Mouse (Mus musculus): Measurements from ENCODE around the gene Irf1.

Gene Irf1

DNA sequence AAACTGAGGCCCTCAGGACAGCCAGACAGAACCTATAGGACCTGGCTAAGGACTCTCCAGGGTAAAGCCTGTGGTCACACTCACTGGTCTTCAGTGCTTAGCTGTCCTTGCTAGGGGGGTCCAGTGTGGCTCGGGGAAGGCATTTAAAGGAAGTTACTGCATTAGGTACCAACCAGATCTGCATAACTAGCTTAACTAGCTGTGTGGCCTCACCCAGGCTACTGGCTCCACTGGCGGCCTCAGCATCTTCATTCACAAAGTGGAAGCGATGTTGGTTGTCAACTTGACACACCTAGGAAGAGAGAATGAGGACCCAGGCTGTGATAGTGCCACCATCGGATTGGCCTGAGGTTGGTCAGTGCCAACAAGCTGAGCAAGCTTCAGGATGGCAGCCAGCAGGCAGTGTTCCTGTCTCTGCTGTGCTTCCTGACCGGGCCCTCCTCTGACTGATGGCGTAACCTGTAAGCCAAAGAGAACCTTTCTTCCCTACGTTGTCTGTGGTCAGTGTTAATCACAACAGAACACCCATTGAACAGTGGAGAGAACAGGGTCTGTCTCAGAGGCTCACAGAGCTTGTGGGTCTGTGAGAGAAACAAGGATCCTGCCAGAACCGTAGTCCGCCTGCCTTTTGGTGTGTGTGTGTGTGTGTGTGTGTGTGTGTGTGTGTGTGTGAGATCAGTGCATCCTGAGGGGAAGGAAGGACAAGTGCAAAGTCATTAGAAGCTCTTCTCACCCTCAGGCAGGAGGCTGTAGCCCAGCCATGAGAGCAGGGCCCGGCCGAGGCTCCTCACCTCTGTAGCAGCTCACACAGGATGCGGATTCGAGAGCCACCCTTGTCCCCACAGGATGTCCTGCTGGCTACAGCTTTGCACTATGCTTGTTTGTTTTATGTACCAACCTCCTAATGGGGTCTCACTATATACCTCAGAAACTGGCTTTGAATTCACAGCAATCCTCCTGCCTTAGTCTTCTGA is 16.5 kb downstream of the Irf1 start:
- DNase-seq: no peak

DNA sequence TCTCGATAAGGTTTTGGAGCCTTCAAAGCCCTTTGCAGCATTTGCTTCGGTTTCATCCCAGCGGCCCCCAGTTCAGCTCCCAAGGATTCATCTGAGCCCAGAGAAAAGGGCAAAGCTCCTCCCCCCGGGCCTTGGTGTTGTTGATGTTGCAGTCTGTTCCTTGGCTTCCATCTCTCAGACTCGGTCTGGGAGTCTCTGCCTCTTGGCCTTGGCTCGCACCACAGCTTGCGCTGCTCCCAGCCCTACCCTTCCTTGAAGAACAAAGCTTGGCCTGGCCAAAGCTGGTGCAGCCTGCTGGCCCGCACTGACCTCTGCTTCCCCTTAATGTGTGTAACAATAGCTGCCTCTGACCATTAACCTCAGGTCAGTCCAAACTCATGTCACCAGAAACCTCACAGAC is 18.4 kb downstream of the Irf1 start:
- no peak for DNase-seq

DNA sequence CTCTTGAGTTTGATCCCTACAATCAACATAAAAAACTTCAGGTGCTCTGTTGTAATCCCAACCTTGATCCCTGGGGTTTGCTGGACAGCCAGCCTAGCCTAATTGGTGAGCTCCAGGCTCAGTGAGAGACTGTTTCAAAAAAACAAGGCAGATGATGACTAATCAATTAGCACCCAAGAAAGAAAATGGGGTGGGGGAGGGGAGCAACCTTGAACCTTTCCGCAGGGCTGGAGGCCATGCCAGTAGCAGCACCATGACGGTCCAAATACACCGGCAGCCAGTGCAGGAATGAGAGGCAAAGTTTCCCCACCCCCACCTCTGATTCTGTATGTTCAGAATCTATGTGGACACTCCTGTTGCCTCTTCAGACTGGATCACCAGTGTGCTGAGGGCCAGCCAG is 19.5 kb downstream of the Irf1 start:
- DNase-seq: no peak

GRCm38 (mm10) chr11:53792986-53793385 is 23.2 kb downstream of the Irf1 start:
- DNase-seq: no peak

DNA sequence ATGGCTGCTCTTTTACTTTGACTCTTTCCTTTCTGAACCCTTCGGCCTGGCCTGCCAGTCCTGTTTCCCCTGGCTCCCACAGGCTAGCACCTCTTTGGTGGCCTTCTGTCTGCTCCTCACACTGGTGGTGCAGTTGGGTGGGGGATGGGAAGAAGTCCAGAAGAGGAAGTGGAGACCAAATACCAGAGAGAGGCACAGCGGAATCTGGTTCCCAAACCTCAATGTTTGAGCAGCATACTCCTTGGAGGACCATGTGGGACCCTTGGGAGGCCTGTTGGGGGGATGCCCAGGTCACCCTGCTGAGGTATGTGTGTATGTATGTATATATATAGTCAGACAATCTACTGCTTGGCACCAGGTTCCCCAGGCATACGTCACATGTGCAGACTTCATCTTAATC is 24.2 kb downstream of the Irf1 start:
- DNase-seq: no peak

DNA sequence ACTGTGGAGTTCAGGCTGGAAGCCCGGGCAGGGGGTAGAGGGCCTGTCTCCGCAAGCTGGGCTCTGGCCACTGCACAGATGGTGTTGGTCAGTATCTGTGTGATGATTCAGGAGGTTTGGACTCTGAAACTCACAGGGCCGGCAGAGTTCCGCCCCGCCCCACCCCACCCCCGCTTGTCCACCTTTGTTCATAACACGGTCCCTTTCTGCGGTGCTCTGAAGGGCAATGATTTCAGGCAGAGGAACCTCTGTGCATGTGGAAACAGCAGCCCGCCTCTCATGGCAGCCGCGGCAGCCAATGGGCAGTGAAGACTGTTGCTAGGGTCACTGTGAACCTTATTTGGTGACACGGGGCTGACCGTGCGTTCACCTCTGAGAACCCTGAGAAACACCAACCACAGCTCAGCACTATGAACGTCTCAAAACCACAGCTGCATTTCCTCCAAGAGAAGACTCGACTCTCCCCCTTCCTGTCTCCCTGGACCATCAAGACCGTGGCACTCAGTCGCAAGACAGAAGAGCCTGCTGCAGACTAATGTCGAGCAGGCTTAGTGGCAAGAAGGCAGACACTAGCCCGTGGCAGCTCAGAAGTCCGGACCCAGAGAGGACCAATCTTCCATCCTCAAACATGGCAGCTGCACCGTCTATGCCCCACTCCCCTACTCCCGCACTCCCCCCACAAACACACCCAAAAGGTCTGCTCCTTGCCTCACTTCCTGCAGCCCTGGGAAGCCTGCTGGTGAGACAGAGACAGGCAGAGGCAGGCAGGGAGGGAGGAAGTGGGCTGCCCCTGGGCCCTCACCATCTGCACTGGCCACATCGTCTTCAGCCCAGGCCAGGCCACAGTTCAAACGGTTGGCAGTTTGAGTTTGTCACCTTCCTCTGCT is 25.1 kb downstream of the Irf1 start:
- DNase-seq: peak; percentile 27

DNA sequence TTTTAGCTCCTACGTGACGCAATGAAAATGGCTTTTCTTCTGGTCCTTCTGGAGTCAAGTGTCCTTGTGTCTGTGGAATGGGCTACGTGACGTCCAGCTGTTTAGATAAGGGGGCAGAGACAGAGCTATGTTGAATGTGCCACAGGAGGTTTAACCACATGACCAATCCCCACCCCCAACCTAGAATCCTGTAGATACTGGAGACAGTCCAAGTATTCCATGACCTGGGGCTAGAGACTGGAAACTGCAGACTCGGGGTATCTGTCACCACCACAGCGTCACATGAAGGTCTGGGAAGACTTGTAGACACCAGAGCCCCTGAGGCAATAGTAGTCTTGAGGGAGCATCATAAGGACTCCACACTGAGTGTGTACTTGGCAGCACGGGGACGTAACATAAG is 26.0 kb downstream of the Irf1 start:
- DNase-seq: no peak

- no peak for DNase-seq
These were observed 26.8 kb downstream of the Irf1 start for GRCm38 (mm10) chr11:53796409-53797151.

DNA sequence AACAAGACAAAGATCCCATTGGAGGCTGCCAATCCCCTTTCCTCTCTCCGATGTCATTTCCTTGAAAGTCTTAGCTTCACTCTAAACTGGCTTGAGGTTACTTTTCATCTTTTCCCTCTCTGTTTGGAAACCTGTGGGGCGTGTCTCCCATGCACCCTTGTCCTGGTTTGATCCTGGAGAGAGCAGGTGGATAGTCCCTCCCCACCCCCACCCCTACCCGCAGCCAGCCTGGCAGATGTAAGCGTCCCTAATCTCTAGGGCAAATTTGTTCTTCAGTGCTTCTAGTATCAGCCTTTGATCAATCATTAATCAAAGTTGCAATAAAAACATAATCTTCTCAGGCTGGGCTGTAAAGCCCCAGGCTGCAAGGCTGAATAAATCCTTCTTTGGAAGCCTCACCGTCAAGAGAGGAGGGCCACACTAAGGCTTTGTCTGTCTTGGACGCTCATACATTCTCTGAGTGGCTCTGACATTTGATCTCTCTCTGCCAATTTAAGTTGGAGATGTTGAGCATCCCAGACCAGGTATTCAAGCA is 27.6 kb downstream of the Irf1 start:
- DNase-seq: no peak

DNA sequence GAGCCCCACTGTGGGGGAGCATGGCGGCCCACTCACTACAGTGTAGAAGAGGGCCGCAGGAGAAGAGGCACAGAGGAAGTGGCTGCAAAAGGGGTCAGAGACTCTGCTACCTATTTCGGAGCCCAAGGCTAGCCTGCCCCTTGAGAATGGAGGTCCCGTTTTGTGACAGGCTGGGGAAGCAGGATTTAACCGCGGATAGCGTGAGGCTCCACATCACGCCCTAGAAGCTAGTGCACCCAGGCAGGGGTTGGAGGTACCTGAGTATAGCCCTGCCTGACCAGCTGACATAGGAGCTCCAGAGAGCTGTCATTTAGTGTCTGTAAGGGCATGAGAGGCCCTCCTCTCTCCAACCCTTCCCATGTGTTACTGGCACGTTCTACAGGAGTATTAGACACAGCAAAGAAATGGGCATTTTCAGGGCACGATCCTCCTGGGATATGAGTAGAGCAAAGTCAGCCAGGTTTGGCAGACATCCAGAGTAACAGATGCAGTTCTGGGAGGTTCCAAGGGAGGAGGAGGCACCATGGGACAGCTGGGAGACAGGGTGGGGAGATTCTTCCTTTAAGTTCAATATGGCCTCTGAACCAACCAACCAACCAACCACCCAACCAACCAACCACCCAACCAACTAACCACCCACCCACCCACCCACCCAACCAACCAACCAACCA is 28.4 kb downstream of the Irf1 start:
- no peak for DNase-seq

DNA sequence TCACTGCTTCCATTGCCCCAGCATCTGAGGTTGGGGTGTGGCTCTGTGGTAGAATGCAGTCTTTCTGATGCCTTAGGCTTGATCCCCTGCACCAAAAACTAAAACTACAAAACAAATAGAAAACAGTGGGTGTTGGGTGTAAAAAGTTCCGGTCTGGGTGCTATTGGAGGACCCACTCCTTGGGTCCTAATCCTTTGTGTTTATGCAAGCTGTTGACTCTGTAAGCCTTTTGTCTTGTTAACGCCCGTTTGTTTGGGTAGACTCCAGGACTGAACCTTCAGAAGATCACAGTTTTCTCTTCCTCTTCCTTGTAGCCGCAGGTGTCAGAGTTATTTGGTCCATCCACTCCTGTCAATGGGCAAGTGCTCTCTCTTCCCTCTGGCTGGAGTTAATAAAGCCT is 30.2 kb downstream of the Irf1 start:
- DNase-seq: no peak

DNA sequence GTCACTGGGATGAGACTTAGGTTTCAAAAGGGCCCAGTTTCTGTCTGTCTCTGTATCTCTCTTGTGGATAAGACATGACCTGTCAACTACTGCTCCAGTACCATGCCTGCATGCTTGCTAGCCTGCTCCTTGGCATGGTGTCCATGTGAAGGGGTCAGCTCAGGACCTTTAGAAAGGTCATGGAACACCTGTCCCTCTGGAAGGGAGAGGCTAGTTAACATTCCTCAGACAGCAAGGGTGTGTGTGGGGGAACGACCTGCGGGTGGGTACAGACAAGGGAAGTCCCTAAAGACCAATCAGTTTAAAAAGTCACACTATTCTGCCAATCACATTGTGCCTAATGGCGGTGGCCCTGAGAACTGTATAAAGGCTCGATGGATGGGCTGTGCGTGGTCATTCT is 31.2 kb downstream of the Irf1 start:
- no peak for DNase-seq

- no peak for DNase-seq
These were observed 33.3 kb downstream of the Irf1 start for GRCm38 (mm10) chr11:53803093-53803492.

GRCm38 (mm10) chr11:53803494-53803893 is 33.7 kb downstream of the Irf1 start:
- DNase-seq: no peak

GRCm38 (mm10) chr11:53804569-53805344 is 34.9 kb downstream of the Irf1 start:
- DNase-seq: no peak

DNA sequence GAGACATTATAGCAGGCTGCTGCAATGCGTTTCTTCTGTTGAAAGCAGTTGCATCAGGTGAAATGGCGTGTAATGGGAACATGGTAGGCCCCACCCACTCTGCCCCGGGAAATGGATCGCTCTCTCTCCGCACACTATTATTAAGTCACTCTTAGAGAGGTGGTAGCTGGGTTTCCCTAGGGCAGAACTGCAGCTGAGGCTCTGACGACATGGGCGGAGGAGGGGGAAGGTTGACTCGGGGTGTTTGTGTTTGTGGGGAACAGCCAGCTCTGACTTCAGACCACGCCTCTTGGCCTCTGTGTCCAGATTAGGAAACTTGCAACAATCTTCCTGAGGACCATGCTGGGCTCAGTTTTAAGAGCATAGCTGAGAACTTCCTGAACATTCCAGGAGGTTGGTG is 36.0 kb downstream of the Irf1 start:
- no peak for DNase-seq

GRCm38 (mm10) chr11:53809354-53809753 is 39.5 kb downstream of the Irf1 start:
- DNase-seq: no peak

DNA sequence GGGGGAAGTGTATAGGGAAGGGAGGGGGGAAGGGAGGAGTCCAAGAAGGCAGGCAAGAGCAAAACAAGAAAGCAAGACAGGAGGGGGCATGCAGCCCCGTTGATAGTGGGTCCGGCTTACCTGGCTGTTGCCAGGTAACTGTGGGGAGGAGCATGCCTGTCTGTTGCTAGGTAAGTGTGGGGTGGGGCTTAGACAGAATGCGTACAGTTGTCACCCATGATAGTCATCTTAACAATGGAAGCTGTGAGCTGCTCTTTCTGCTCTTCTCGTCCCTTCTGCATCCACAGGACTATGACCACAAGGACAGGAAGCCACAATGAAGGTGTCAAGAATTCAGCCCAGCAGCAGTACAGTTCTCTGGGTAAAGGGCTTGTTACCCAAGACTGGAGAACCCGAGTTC is 40.3 kb downstream of the Irf1 start:
- no peak for DNase-seq

GRCm38 (mm10) chr11:53810749-53811148 is 40.9 kb downstream of the Irf1 start:
- DNase-seq: no peak

DNA sequence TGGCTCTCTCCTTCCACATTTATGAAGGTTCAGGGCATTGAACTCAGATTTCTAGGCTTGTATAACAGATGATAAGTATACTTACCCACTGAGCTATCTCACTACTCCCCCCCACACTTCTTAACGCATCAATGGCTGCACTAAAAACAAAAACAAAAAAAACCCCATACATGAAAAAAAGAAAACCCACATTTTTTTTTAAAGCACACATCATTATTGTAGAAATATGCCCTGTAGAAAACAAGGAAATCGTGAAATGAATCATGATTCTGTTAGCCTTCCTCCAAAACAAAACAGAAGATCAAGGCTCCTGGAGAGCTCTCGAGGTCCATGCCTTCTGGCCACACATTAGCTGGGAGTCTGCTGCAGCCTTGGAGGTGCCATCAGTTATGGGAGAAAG is 41.5 kb downstream of the Irf1 start:
- no peak for DNase-seq
